Mouse (Mus musculus) thymus, postnatal 36 days (tissue): Measurements from ENCODE around the gene Mrps18b.
A peak's percentile ranks its signal among the peaks of the same experiment; 100 is the strongest.

ENCODE experiments used
- DNase-seq, 2 experiments: peaks; one replicate each; pipeline ENCODE4 v3.0.0; 2022; ENCODE audit warnings: mixed read lengths in 2 of 2

The Mrps18b gene

GRCm38 (mm10) chr17:35870884-35871696, 45.1 kb downstream of the Mrps18b start:
- peak; percentile 52 to 54 for DNase-seq

GRCm38 (mm10) chr17:35870151-35870883, 45.9 kb downstream of the Mrps18b start:
- peak; percentile 86 to 92 for DNase-seq

DNA sequence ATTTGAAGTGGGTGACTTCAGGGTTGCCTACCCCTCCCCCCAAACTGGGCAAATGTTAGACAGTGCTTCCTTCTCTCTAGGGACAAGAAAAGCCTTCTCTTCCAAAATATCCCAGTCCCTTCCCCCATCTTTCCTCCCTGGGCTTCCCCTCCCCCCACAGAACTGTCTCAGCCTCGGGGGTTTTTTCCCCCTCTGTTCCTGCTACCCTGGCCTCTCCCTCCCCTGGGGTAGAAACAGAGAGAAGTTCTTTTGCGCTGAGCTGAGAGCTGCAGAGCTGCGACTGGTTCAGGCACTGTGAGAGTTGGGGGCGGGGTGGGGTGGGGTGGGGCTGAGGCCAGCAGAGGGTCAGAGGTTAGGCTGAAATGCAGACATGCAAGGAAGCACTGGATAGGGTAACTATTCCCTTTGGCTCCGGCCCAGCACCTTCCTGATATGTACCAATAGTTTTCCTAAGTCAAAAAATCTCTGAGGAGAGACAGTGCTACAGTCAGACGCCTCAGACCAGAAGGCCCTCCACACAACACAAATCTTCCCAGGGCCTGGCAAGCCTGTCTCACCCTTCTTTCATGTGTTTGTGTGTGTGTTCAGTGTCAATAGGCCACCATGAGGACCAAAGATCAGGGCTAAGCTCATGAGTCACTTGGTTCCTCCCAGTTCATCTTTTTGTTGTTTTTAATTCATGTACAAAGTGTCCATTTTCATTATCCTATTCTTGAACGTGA, 46.7 kb downstream of the Mrps18b start:
- DNase-seq, result peak; percentile 60 to 63

DNA sequence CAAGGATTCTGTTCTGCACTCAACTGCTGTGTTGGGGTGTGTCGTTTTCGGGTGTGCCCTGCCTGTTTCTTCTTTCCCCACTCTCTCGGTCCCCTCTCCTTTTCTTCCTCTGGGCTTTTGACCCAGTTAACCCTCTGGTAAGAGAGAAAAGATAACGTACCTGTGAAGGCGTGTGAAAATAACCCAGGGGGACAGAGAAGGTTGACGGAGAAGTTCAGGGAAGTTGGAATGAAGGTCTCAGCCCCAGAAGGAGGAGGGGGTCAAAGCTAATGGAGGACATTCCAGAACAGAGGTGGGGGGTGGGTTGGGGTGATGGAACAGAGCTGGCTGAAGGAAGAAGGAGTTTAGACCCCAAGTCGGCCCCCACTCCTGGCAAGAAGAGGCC, 47.2 kb downstream of the Mrps18b start:
- no peak for DNase-seq

GRCm38 (mm10) chr17:35868165-35868820, 47.9 kb downstream of the Mrps18b start:
- DNase-seq, result peak; percentile 66 to 78

DNA sequence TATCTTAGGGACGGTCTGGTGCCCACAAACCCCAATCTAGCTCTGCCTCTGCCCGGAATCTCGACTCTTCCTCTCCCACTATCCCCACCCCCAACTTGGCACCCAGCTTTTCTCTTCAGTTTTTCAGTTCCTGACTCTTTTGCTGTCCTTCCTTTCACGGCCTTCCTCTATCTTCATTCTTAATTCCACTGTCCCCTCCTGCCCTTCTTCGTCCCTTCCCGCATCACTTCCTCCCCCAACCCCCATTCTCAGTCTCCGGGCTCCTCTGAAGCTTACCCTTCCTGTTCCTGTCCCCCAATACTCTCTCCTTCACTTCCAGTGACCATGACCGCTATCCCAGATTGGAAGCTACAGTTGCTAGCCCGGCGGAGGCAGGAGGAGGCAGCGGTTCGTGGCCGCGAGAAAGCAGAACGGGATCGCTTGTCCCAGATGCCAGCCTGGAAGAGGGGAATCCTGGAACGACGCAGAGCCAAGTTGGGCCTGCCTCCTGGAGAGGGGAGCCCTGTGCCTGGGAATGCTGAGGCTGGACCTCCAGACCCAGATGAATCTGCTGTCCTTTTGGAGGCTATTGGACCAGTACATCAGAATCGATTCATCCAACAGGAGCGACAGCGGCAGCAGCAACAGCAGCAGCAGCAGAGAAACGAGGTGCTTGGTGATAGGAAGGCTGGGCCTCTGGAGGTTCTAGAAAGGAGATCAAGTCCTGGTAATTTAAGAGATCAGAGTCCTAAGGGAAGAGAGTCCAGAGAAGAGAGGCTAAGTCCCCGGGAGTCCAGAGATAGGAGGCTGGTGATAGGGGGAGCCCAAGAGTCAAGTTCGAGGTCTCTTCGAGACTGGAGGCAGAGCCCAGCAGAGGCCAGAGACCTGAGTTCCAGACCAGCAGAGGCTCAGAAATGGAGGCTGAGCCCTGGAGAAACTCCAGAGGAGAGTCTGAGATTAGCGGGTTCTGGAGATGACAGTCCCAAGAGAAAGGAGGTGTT, 49.0 kb downstream of the Mrps18b start:
- DNase-seq, result peak; percentile 63 to 64

DNA sequence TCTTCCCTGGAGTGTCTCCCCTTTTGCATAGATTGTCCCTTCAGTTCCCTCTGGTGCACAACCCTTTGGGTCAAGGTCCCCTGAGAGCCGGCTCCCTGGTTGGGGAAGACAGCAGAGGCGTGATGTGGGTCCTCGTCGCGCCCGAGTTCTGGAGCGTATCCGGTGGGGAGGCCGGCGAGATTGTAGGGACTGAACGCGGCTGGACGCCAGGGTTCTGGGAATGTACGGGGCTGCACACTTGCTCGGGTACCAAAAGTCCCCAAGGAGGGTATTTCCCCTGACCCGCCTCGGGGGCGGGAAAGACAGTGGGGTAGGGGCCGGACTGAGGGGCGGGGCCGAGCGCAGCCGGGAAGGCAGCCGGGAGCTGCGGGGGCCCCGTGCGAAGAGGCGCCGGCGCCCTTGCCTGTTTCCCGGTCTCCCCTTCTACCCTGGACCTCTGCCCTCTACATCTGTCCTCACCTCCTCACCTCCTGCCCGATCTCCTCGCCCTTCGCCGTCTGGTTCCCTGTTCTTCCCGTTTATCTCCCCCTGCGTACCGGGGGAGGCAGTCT, 49.8 kb downstream of the Mrps18b start:
- DNase-seq, result peak; percentile 67 to 71

DNA sequence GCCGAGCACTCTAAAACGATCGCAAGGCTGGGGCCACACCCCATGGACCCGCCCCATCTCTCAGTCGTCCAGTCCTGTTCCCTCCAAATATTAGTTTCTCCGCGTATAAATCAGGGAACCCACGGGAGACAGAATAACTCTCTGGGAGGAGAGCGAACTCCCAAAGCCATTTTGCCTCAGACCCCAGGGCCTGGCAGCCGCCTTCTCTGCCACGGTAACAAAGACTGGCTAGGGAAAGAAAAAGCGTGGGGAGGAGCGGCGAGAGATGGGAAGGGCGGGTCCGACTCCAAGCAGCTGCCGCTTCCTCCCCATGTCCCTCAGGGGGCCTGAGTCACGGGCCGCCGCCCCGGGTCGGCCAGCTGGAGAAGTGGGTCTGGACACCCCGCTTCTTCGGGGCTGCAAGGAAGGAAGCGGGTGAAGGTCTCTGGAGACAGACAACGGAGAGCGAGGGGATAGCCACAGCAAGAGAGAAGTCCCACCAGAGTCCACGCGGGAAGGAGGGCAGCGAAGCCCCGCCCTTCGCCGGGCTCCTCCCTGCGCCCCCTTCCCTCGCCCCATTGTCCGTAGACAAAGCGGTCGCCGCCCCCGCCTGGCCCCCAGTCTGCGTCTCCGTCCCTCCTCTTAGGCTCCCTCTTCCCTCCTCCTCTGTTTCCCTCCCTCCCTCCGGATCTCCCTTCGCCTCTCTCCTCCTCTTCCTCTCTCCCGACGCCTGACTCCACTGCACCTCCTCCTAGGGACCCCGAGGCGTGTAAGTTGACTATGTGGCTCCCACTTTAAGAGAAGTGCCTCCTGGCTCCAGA, 50.5 kb downstream of the Mrps18b start, which contains the start of gene Ppp1r18:
Gene Ppp1r18, plus strand, starts transcription at position 113 of the 800 bp plus-strand sequence.
- peak; percentile 57 to 66 for DNase-seq

DNA sequence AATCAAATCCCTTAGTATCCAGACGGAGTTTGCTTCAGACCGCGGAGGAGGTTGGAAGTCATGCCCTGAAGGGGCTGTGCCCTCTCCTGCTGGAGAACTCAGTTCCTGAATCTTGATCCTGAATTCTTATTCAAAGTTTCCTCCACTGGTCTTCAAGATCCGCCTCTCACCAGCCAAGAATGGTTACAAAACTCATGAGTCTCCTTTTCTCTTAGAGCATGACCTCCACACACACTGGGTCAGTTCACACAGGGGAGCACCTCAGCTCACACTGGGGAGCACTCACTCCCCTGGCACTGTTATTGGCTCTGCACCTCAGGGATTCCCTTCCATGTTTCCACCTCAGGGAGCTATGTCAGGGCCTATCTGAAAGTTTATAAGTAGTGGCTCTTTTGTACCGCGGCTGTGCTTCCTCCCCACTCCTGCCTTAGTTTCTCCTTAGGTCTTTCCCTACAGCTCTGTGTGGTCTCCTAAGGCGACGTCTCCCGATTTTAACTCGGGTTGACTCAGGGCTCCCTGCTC, 51.3 kb downstream of the Mrps18b start:
- no peak for DNase-seq

GRCm38 (mm10) chr17:35861198-35861857, 54.9 kb downstream of the Mrps18b start, which contains the start of gene Nrm:
Gene Nrm, plus strand, starts transcription at chr17:35861318.
- DNase-seq, result peak; percentile 86 to 87

GRCm38 (mm10) chr17:35860831-35861197, 55.4 kb downstream of the Mrps18b start:
- DNase-seq, result no peak
